Mouse (Mus musculus) limb, embryonic 14.5 days (tissue): ENCODE data around the gene Dnaja3. TPM values are rescaled to one million over a fixed set of nuclear protein-coding genes. Genes with fewer than 3 reads are reported as not detected.

Experiments used
- ATAC-seq: fragments of 200-750 bp; cut with Nextera tagmentation; 2 replicates; pipeline ENCODE4 v1.8.0; 2017; ENCODE audit warnings: low read depth, moderate number of reproducible peaks, moderate TSS enrichment; ENCODE audit not compliant: low FRiP score
- DNase-seq: peaks from one replicate; pipeline ENCODE4 v3.0.0-alpha.2; 2015; ENCODE audit warnings: low spot score
- H3K27ac ChIP-seq: fragments of 300-500 bp; sonication (generic); replicated peaks from 2 replicates; pipeline ENCODE4 v1.5.1; 2014; ENCODE audit warnings: low read depth, mild to moderate bottlenecking, low read length, moderate library complexity, mixed read lengths
- H3K27me3 ChIP-seq: fragments of 300-500 bp; sonication (generic); 2 replicates; pipeline ENCODE4 v1.6.1; 2014; ENCODE audit warnings: low read length, mixed read lengths; ENCODE audit not compliant: control insufficient read depth, insufficient read depth
- H3K36me3 ChIP-seq: fragments of 300-500 bp; sonication (generic); 2 replicates; pipeline ENCODE4 v1.6.1; 2014; ENCODE audit warnings: mild to moderate bottlenecking, low read length, moderate library complexity, mixed read lengths; ENCODE audit not compliant: control insufficient read depth, insufficient read depth
- H3K4me1 ChIP-seq: fragments of 300-500 bp; sonication (generic); 2 replicates; pipeline ENCODE4 v1.6.1; 2014; ENCODE audit warnings: antibody characterized with exemption, low read length, mixed read lengths; ENCODE audit not compliant: control insufficient read depth, insufficient read depth
- H3K4me2 ChIP-seq: fragments of 300-500 bp; sonication (generic); replicated peaks from 2 replicates; pipeline ENCODE4 v1.6.1; 2014; ENCODE audit warnings: low read depth, mild to moderate bottlenecking, low read length, moderate library complexity; ENCODE audit not compliant: severe bottlenecking
- H3K4me3 ChIP-seq: fragments of 300-500 bp; sonication (generic); replicated peaks from 2 replicates; pipeline ENCODE4 v1.5.1; 2014; ENCODE audit warnings: low read length
- H3K9ac ChIP-seq: fragments of 300-500 bp; sonication (generic); 2 replicates; pipeline ENCODE4 v1.6.1; 2014; ENCODE audit warnings: mild to moderate bottlenecking, low read depth, low read length, moderate library complexity; ENCODE audit not compliant: severe bottlenecking
- H3K9me3 ChIP-seq: fragments of 300-500 bp; sonication (generic); 2 replicates; pipeline ENCODE4 v1.6.1; 2016; ENCODE audit warnings: low read length; ENCODE audit not compliant: control insufficient read depth
- POLR2A ChIP-seq: fragments of 200-500 bp; IDR thresholded peaks from 2 replicates; pipeline ENCODE4 v1.8.0; 2012; ENCODE audit warnings: inconsistent platforms, mild to moderate bottlenecking, moderate library complexity, borderline replicate concordance; ENCODE audit not compliant: insufficient read depth, insufficient read length; ENCODE audit errors: extremely low read depth
- WGBS: fragments of 180-500 bp; shearing (Covaris S2); extraction: QIAGEN DNeasy Blood & Tissue Kit; methylation state at CpG from one replicate; pipeline ENCODE4 v1.1.7; 2014; 5-methylcytosine and 5-hydroxymethylcytosine counted together
- polyA plus RNA-seq, 2 experiments: library from polyadenylated mRNA; depleted of rRNA in 1 of 2; stranded (reverse) in 1 of 2; unstranded in 1 of 2; fragments of >200 nt; fragmentation: Nextera tagmentation in 1 of 2; extraction: Ambion mirVana in 1 of 2; gene quantifications; 2 replicates each; pipeline versions ENCODE4 v1.2.1 to v1.2.3; 2012 to 2014

Gene Dnaja3
- polyA plus RNA-seq, 2 experiments: 30.2 to 54.7 TPM

- Histone ChIP-seq H3K36me3 (peaks cover 39% of the 10 kb centered on the region), H3K4me1 (no peaks in the 10 kb centered on the region), H3K4me2 (no peak overlapping the region), H3K9me3 (no peaks in the 10 kb centered on the region), H3K4me3 (no peak overlapping the region), H3K27ac (no peak overlapping the region), H3K9ac (no peak overlapping the region), H3K27me3 (no peaks in the 10 kb centered on the region)
- no peak for TF ChIP-seq POLR2A
- 85% methylated on average over 2 of the region's 2 CpGs for WGBS
- no peak for DNase-seq
- no peak for ATAC-seq
Observed at GRCm38 (mm10) chr16:4665726-4666125, 25.9 kb downstream of the Dnaja3 start.

GRCm38 (mm10) chr16:4667190-4667808 is 27.5 kb downstream of the Dnaja3 start:
- WGBS: 23% methylated on average over 3 of the region's 3 CpGs
- DNase-seq (peak; percentile 97), ATAC-seq (peak; percentile 92)
- Histone ChIP-seq H3K27me3 (no peaks in the 10 kb centered on the region), H3K9me3 (no peaks in the 10 kb centered on the region), H3K9ac (no peak overlapping the region), H3K27ac (no peak overlapping the region), H3K4me1 (no peaks in the 10 kb centered on the region), H3K36me3 (peaks cover 39% of the 10 kb centered on the region), H3K4me2 (no peak overlapping the region), H3K4me3 (no peak overlapping the region)
- no peak for TF ChIP-seq POLR2A

- no peaks in the 10 kb centered on the region for H3K4me1 ChIP-seq
- H3K4me2 ChIP-seq: no peak overlapping the region
- ATAC-seq (no peak), DNase-seq (no peak)
- H3K4me3 ChIP-seq: no peak overlapping the region
- WGBS: 72% methylated on average over 5 of the region's 5 CpGs
- no peak for TF ChIP-seq POLR2A
- H3K27me3 ChIP-seq: no peaks in the 10 kb centered on the region
- no peak overlapping the region for H3K9ac ChIP-seq
- H3K9me3 ChIP-seq: no peaks in the 10 kb centered on the region
- peaks cover 47% of the 10 kb centered on the region for H3K36me3 ChIP-seq
- no peak overlapping the region for H3K27ac ChIP-seq
Observed at GRCm38 (mm10) chr16:4670317-4670716, 30.5 kb downstream of the Dnaja3 start.

GRCm38 (mm10) chr16:4674091-4674490 is 34.3 kb downstream of the Dnaja3 start:
- no peaks in the 10 kb centered on the region for H3K27me3 ChIP-seq
- H3K9ac ChIP-seq: no peak overlapping the region
- ATAC-seq (no peak), DNase-seq (no peak)
- TF ChIP-seq POLR2A: no peak
- H3K4me1 ChIP-seq: peaks cover 7% of the 10 kb centered on the region
- no peak overlapping the region for H3K4me3 ChIP-seq
- no peak overlapping the region for H3K4me2 ChIP-seq
- WGBS: 89% methylated on average over 4 of the region's 4 CpGs
- H3K9me3 ChIP-seq: no peaks in the 10 kb centered on the region
- H3K27ac ChIP-seq: no peak overlapping the region
- H3K36me3 ChIP-seq: peaks cover 42% of the 10 kb centered on the region

GRCm38 (mm10) chr16:4676836-4677235 is 37.0 kb downstream of the Dnaja3 start:
- 95% methylated on average over 5 of the region's 5 CpGs for WGBS
- Histone ChIP-seq H3K27ac (no peak overlapping the region), H3K4me3 (no peak overlapping the region)

More at GRCm38 (mm10) chr16:4676836-4677235, 37.0 kb downstream of the Dnaja3 start:
- H3K4me1 ChIP-seq: peaks cover 7% of the 10 kb centered on the region
- peaks cover 33% of the 10 kb centered on the region for H3K36me3 ChIP-seq
- no peak overlapping the region for H3K9ac ChIP-seq
- no peak for TF ChIP-seq POLR2A
- no peak overlapping the region for H3K4me2 ChIP-seq
- ATAC-seq (no peak), DNase-seq (no peak)
- no peaks in the 10 kb centered on the region for H3K27me3 ChIP-seq
- no peaks in the 10 kb centered on the region for H3K9me3 ChIP-seq
